24 mouse cellular contexts compared by ENCODE assay signal in the genomic region with DNA sequence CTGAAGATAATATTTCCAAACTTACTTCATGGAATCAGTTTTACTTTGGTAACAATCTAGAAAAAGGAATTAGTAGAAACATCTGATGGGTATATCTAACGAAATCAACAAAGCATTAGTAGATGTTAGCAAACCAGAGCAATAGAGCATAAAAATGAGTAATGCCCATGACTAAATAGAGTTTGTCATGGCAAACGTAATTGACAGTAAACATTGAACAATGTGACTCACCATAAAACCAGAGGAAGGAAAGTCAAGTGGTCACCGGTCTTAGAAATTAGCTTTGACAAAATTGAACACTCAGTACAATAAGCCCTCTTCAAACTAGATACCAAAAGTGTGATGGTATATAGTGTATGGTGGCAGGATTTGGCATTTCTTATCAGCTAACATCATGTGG.
"Had no signal": no experiment of that assay in that cellular context is flagged by ENCODE, and none has a peak within 500 bp of the region (broad histone marks: within the 10 kb centered on the region; RNA-seq: fewer than 3 reads in every experiment).

No protein-coding gene starts in this region.

- ATAC-seq: liver, embryonic 12.5 days; liver, postnatal 0 days; lung, postnatal 0 days; midbrain, embryonic 13.5 days; midbrain, embryonic 15.5 days; midbrain, embryonic 16.5 days had no signal

- H3K27me3 ChIP-seq: limb, embryonic 12.5 days; limb, embryonic 13.5 days; limb, embryonic 15.5 days; liver, embryonic 12.5 days; liver, embryonic 13.5 days; liver, embryonic 15.5 days; lung, embryonic 15.5 days; megakaryocyte, embryonic 14.5 days; midbrain, embryonic 12.5 days; midbrain, embryonic 13.5 days; midbrain, embryonic 15.5 days had no signal

- DNase-seq: left cerebral cortex, postnatal 4 days; liver; liver, embryonic 13.5 days; liver, postnatal 0 days; lung, adult 18-20 months; lung, adult 2 months; lung, embryonic 14.5 days; lung, postnatal 10 days; lung, postnatal 14 days; lung, postnatal 36 days; lung, postnatal 4 days; midbrain, embryonic 14.5 days had no signal
